Comparison of ENCODE assay signal across 11 mouse cellular contexts in the genomic region with DNA sequence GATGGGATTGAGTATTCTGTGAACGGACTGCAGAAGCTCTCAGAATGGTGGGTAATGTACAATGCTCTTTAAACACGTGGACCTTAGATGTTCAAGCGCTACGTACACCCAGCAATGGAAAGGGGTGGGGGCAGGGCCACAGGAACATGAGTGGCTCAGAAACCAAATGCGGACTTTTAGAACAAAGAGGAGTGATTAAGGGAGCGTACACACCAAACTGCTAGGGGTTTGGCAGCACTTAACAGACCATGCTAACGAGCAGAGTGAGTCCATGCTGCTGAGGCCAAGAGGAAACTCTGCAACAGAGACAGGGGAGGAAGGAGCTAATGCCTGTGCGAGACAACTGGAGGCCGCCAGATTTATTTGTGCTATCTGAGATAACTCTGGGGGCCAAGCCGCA. TPM values are rescaled to one million over a fixed set of nuclear protein-coding genes. Genes with fewer than 3 reads are reported as not detected.
A peak's percentile ranks its signal among the peaks of the same experiment; 100 is the strongest.
DNase-seq lines count a peak whose midpoint lies in the region; ATAC-seq and TF ChIP-seq lines count a peak whose summit lies in the region.
"Had no signal": no experiment of that assay in that cellular context is flagged by ENCODE, and none has a peak within 500 bp of the region (broad histone marks: within the 10 kb centered on the region; RNA-seq: fewer than 3 reads in every experiment).

No protein-coding gene starts in this region.

- no peaks in the 10 kb centered on the region for H3K9me3 ChIP-seq in hindbrain, embryonic 10.5 days
- no peaks in the 10 kb centered on the region for H3K9me3 ChIP-seq in hindbrain, embryonic 13.5 days
- no peaks in the 10 kb centered on the region for H3K9me3 ChIP-seq in embryonic facial prominence, embryonic 14.5 days (ENCODE audit: control insufficient read depth, low read length)
- H3K9me3 ChIP-seq in limb, embryonic 11.5 days (ENCODE audit: control insufficient read depth, low read length) = no peaks in the 10 kb centered on the region
- H3K9me3 ChIP-seq: G1E had no signal

- no peak for DNase-seq in hindbrain, embryonic 10.5 days (ENCODE audit: low spot score)
- peak; percentile 86 for DNase-seq in brain, embryonic 14.5 days (ENCODE audit: low read depth)
- DNase-seq in embryonic facial prominence, embryonic 14.5 days (ENCODE audit: low spot score) = peak; percentile 72
- peak; percentile 51 for DNase-seq in limb, embryonic 11.5 days (ENCODE audit: low spot score)
- no peak for DNase-seq in gastrocnemius, postnatal 14 days
- no peak for DNase-seq in natural killer cell, adult 2 months (ENCODE audit: low spot score in 2 of 2)
- no peak for DNase-seq in right cerebral cortex, adult 2 months (ENCODE audit: low spot score in 2 of 2)
- DNase-seq: thymus, adult 18-20 months had no signal

- no peak overlapping the region for H3K4me3 ChIP-seq in hindbrain, embryonic 10.5 days
- H3K4me3 ChIP-seq in hindbrain, embryonic 13.5 days = no peak overlapping the region
- no peak overlapping the region for H3K4me3 ChIP-seq in embryonic facial prominence, embryonic 14.5 days (ENCODE audit: low read depth, low read length)
- H3K4me3 ChIP-seq in limb, embryonic 11.5 days (ENCODE audit: low read depth, low read length) = no peak overlapping the region

- peaks cover 5% of the 10 kb centered on the region; the same call in 1 of the 2 replicates for H3K36me3 ChIP-seq in hindbrain, embryonic 10.5 days
- H3K36me3 ChIP-seq in hindbrain, embryonic 13.5 days = peaks cover 2% of the 10 kb centered on the region; the same call in 1 of the 2 replicates
- no peaks in the 10 kb centered on the region for H3K36me3 ChIP-seq in embryonic facial prominence, embryonic 14.5 days (ENCODE audit: control insufficient read depth, insufficient read depth, low read length)
- no peaks in the 10 kb centered on the region for H3K36me3 ChIP-seq in limb, embryonic 11.5 days (ENCODE audit: control insufficient read depth, insufficient read depth, low read length)
- H3K36me3 ChIP-seq: G1E had no signal

- peak overlapping the region; percentile 31; the same call in 1 of the 2 replicates for H3K27ac ChIP-seq in hindbrain, embryonic 10.5 days
- no peak overlapping the region for H3K27ac ChIP-seq in hindbrain, embryonic 13.5 days
- H3K27ac ChIP-seq in embryonic facial prominence, embryonic 14.5 days (replicated peaks; ENCODE audit: low read depth, low read length) = no peak overlapping the region
- H3K27ac ChIP-seq in limb, embryonic 11.5 days (replicated peaks; ENCODE audit: low read depth, low read length) = no peak overlapping the region

- H3K4me1 ChIP-seq in hindbrain, embryonic 10.5 days (replicated peaks) = peaks cover 31% of the 10 kb centered on the region
- peaks cover 18% of the 10 kb centered on the region for H3K4me1 ChIP-seq in hindbrain, embryonic 13.5 days (replicated peaks)
- peaks cover 23% of the 10 kb centered on the region for H3K4me1 ChIP-seq in embryonic facial prominence, embryonic 14.5 days (ENCODE audit: control insufficient read depth, insufficient read depth, low read length)
- H3K4me1 ChIP-seq in limb, embryonic 11.5 days (ENCODE audit: control insufficient read depth, insufficient read depth, low read length) = peaks cover 19% of the 10 kb centered on the region

- peaks cover 21% of the 10 kb centered on the region; the same call in 1 of the 2 replicates for H3K27me3 ChIP-seq in hindbrain, embryonic 10.5 days (ENCODE audit: insufficient read depth, poor library complexity, severe bottlenecking)
- H3K27me3 ChIP-seq in hindbrain, embryonic 13.5 days = peaks cover 18% of the 10 kb centered on the region; the same call in 1 of the 2 replicates
- H3K27me3 ChIP-seq in embryonic facial prominence, embryonic 14.5 days (replicated peaks; ENCODE audit: control insufficient read depth, insufficient read depth, low read length) = no peaks in the 10 kb centered on the region; the same call in 1 of the 2 replicates
- peaks cover 2% of the 10 kb centered on the region; the same call in 1 of the 2 replicates for H3K27me3 ChIP-seq in limb, embryonic 11.5 days (ENCODE audit: control insufficient read depth, insufficient read depth, low read length)

- H3K9ac ChIP-seq in hindbrain, embryonic 13.5 days = no peak overlapping the region
- 0 out of 2 replicates have a peak overlapping the region, but pooled peaks have one; percentile 1 for H3K9ac ChIP-seq in embryonic facial prominence, embryonic 14.5 days (ENCODE audit: low read depth, low read length)
- H3K9ac ChIP-seq in limb, embryonic 11.5 days (ENCODE audit: low read length) = no peak overlapping the region

- intact Hi-C loops in gastrocnemius, postnatal 14 days (cut with DNase I; ENCODE audit: low total_unique reads) = no loop called here

- ATAC-seq in hindbrain, embryonic 13.5 days (ENCODE audit: low FRiP score) = no peak
- ATAC-seq in embryonic facial prominence, embryonic 14.5 days (ENCODE audit: low read depth) = peak; percentile 77
- peak; percentile 31; the same call in 1 of the 2 replicates for ATAC-seq in limb, embryonic 11.5 days (ENCODE audit: insufficient number of reproducible peaks, low FRiP score, low TSS enrichment, low read depth)

- no peak overlapping the region for H3K4me2 ChIP-seq in hindbrain, embryonic 13.5 days
- peak overlapping the region; percentile 21; the same call in 1 of the 2 replicates for H3K4me2 ChIP-seq in embryonic facial prominence, embryonic 14.5 days (ENCODE audit: low read depth, low read length)
- H3K4me2 ChIP-seq in limb, embryonic 11.5 days (ENCODE audit: low read depth, severe bottlenecking) = no peak overlapping the region

- no peak for TF ChIP-seq CTCF in brain, embryonic 14.5 days (IDR thresholded peaks at IDR 0.05; ENCODE audit: borderline replicate concordance, extremely low read depth, insufficient read depth, insufficient read length)

- no peak for TF ChIP-seq POLR2A in brain, embryonic 14.5 days (IDR thresholded peaks at IDR 0.05; ENCODE audit: borderline replicate concordance, extremely low read depth, insufficient read depth, insufficient read length, poor library complexity, severe bottlenecking)

- 48% methylated on average over 10 of the region's 10 CpGs for WGBS in hindbrain, embryonic 10.5 days
- WGBS in hindbrain, embryonic 13.5 days = 36% methylated on average over 10 of the region's 10 CpGs
- WGBS in embryonic facial prominence, embryonic 14.5 days = 14% methylated on average over 10 of the region's 10 CpGs
- WGBS in limb, embryonic 11.5 days = 10% methylated on average over 10 of the region's 10 CpGs

RNA-seq across cellular contexts. Expression of a gene that starts 58.6 kb away (rescaled TPM):
- polyA plus RNA-seq in hindbrain, embryonic 10.5 days (2016; fragmentation: Nextera tagmentation; extraction: Ambion mirVana) = 0.25 and 0.27 TPM in 2 replicates
- polyA plus RNA-seq in hindbrain, embryonic 13.5 days (2015; fragmentation: Nextera tagmentation; extraction: Ambion mirVana) = 0.08 TPM in 1 of 2 replicates, not detected in the other
- polyA plus RNA-seq in brain, embryonic 14.5 days (2012; rRNA removed) = 0.74 and 0.81 TPM in 2 replicates
- polyA plus RNA-seq in embryonic facial prominence, embryonic 14.5 days (2014; fragmentation: Nextera tagmentation; extraction: Ambion mirVana) = 3.3 and 3.6 TPM in 2 replicates
- 2.6 and 2.7 TPM in 2 replicates for polyA plus RNA-seq in limb, embryonic 11.5 days (2014; fragmentation: Nextera tagmentation; extraction: Ambion mirVana)
- total RNA-seq in gastrocnemius, postnatal 14 days (2021) = 10 to 100 TPM in 1 of 2 experiments, 1 to 10 TPM in 1; 9.7 to 11.4 TPM
- total RNA-seq: G1E had no signal
- polyA plus RNA-seq: G1E; large intestine, adult 2 months had no signal

Comparison
In these comparisons a context has a peak if more than half of its experiments do, and no peak if none do; other contexts are left out.
1. DNase-seq: peak in brain, embryonic 14.5 days (single experiment), embryonic facial prominence, embryonic 14.5 days (single experiment) and limb, embryonic 11.5 days (single experiment); none in hindbrain, embryonic 10.5 days (single experiment), gastrocnemius, postnatal 14 days (single experiment), natural killer cell, adult 2 months (0 of 2) and right cerebral cortex, adult 2 months (0 of 2).